Mouse (Mus musculus) layer of hippocampus, adult 2 months (tissue): ENCODE measurements around the gene Slc4a5. TPM values are rescaled to one million over a fixed set of nuclear protein-coding genes. Genes with fewer than 3 reads are reported as not detected.

Experiments
- DNase-seq, 2 experiments: peaks; one replicate each; pipeline ENCODE4 v3.0.0; 2022; ENCODE audit warnings: low spot score in 2 of 2
- H3K27ac ChIP-seq: fragments of 200-600 bp; 2 replicates; pipeline ENCODE4 v1.8.1; 2022
- H3K4me3 ChIP-seq: fragments of 200-600 bp; 2 replicates; pipeline ENCODE4 v1.8.1; 2022; ENCODE audit warnings: mild to moderate bottlenecking
- CTCF ChIP-seq: fragments of 200-600 bp; conservative IDR thresholded peaks from 2 replicates; pipeline ENCODE4 v1.8.1; 2022; ENCODE audit warnings: antibody characterized with exemption, mild to moderate bottlenecking, moderate library complexity
- total RNA-seq, 2 experiments: library from RNA; stranded (reverse); gene quantifications; 2 replicates each; pipeline ENCODE4 v1.2.3; 2021

Gene Slc4a5
- total RNA-seq, 2 experiments from 2014 or later: 0.44 to 0.98 TPM

GRCm38 (mm10) chr6:83245997-83246396, 26.4 kb downstream of the Slc4a5 start:
- DNase-seq: no peak
- Histone ChIP-seq H3K27ac (no peak overlapping the region), H3K4me3 (no peak overlapping the region)
- no peak for TF ChIP-seq CTCF

- no peak for TF ChIP-seq CTCF
- no peak overlapping the region for H3K27ac ChIP-seq
- H3K4me3 ChIP-seq: no peak overlapping the region
- DNase-seq: no peak
These were observed 27.1 kb downstream of the Slc4a5 start for GRCm38 (mm10) chr6:83246750-83247149.

DNA sequence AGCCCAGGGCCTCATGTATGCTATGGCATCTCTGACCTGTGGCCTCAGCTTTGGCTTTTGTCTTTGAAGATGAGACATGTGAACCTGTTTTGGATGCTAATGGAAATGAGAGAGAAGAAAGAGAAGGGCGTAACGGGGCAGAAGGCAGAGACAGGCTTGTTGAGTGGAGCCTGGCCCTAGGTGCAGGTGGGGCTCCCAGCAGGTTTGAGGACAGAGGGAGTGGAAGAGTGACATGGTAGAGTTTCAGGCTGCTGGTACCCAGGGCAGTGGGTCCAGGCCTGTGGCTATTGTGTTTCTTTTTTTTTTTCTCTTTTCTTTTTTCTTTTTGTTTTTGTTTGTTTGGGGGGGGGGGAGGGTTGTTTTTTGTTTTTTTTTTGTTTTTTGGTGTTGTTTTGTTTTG, 27.5 kb downstream of the Slc4a5 start:
- no peak for DNase-seq
- H3K27ac ChIP-seq: no peak overlapping the region
- TF ChIP-seq CTCF: no peak
- no peak overlapping the region for H3K4me3 ChIP-seq

DNA sequence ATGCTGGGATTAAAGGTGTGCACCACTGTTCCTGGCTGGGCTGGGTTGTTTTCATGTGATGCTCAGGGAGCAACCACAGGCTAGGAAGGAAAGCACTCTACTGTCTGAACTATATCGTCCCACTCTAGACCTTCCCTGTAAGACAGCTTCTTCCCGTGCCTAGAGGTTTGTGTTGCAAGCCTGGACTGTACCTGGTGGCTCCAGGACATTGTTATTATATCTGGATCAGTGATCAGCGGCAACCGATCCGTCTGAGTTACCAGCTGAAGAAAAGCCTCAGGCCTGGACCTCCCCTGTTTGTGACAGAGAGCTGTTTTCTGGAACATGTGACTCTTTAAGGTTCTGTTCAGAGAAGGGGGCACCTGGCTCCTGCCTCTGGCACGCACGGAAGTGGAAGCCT, 34.6 kb downstream of the Slc4a5 start:
- TF ChIP-seq CTCF: no peak
- no peak overlapping the region for H3K27ac ChIP-seq
- no peak overlapping the region for H3K4me3 ChIP-seq
- DNase-seq: no peak

- Histone ChIP-seq H3K27ac (no peak overlapping the region), H3K4me3 (no peak overlapping the region)
- no peak for DNase-seq
- TF ChIP-seq CTCF: peak; percentile 35; the same call in 1 of the 2 replicates
These were observed 44.9 kb downstream of the Slc4a5 start for GRCm38 (mm10) chr6:83264516-83264915.

- Histone ChIP-seq H3K4me3 (no peak overlapping the region), H3K27ac (no peak overlapping the region)
- no peak for DNase-seq
- peak; percentile 62 for TF ChIP-seq CTCF
These were observed 45.6 kb downstream of the Slc4a5 start for GRCm38 (mm10) chr6:83265253-83265652.

- no peak for DNase-seq
- Histone ChIP-seq H3K4me3 (no peak overlapping the region), H3K27ac (no peak overlapping the region)
- no peak for TF ChIP-seq CTCF
These were observed 46.0 kb downstream of the Slc4a5 start for GRCm38 (mm10) chr6:83265653-83266052.

DNA sequence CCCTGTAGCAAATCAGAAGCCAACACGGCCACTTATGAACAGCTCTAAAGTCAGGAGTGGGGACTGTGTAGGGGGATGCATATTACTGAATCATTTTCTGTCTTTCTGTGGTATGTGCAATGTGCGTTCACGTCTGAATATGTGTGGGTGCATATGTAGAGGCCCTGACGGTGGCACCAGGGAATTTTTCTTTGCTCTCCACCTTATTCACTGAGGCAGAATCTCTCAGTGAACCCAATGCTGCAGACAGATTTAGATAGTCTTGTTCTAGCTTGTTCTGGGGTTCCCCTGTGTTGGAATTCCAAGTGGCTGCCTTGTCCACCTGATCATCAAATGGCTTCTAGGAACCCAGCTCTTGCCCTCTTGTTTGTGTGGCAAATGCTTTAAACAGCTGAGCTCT, 48.0 kb downstream of the Slc4a5 start:
- no peak for TF ChIP-seq CTCF
- peak overlapping the region; percentile 85 for H3K27ac ChIP-seq
- H3K4me3 ChIP-seq: peak overlapping the region; percentile 51
- no peak for DNase-seq

- H3K27ac ChIP-seq: peak overlapping the region; percentile 85
- H3K4me3 ChIP-seq: peak overlapping the region; percentile 51
- TF ChIP-seq CTCF: peak; percentile 79
- peak; percentile 82 to 89 for DNase-seq
These were observed 48.7 kb downstream of the Slc4a5 start for GRCm38 (mm10) chr6:83268144-83269010.

GRCm38 (mm10) chr6:83273733-83274132, 54.1 kb downstream of the Slc4a5 start:
- Histone ChIP-seq H3K4me3 (no peak overlapping the region), H3K27ac (no peak overlapping the region)
- no peak for TF ChIP-seq CTCF
- no peak for DNase-seq

- no peak for TF ChIP-seq CTCF
- Histone ChIP-seq H3K27ac (no peak overlapping the region), H3K4me3 (no peak overlapping the region)
- DNase-seq: no peak
These were observed 57.5 kb downstream of the Slc4a5 start for GRCm38 (mm10) chr6:83277151-83277550.

GRCm38 (mm10) chr6:83278881-83279280, 59.3 kb downstream of the Slc4a5 start:
- Histone ChIP-seq H3K4me3 (no peak overlapping the region), H3K27ac (no peak overlapping the region)
- DNase-seq: no peak
- TF ChIP-seq CTCF: peak; percentile 74

DNA sequence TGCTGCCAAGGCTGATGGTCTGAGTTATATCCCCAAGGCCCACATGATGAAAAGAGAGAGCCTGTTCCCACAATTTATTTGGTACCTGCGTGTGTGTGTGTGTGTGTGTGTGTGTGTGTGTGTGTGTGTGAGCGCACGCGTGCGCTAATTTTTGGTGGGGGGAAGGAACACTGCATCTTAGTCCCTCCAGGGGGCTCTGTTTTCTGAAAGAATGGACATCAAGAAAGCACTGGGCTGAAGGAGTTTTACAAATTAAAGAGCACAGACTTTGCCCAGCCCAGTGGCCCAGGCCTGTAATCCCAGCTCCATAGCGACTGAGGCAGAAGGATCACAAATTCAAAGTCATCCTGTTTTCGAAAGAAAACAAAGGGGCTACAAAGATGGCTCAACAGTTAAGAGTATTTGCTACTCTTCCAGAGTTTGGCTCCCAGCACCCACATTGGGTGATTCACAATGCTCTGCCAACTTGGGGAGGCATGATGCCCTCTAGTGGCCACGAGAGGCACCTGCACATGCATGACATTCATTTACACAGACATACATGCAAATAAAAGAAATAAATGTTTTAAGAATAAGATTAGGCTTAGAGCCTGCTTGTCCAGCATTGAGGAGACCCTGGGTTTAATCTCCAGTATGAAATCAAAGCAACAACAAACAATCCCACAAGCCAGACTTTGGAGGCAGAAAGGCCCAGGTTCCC, 60.8 kb downstream of the Slc4a5 start:
- no peak for DNase-seq
- TF ChIP-seq CTCF: peak; percentile 77
- Histone ChIP-seq H3K4me3 (no peak overlapping the region), H3K27ac (no peak overlapping the region)
